Mouse (Mus musculus) erythroblast, adult 5-6 weeks (primary cell): ENCODE data around the gene Pik3cb. TPM values are rescaled to one million over a fixed set of nuclear protein-coding genes. Genes with fewer than 3 reads are reported as not detected.

Experiments used
- ATAC-seq: replicated peaks from 2 replicates; pipeline ENCODE4 v1.8.0; 2016; ENCODE audit warnings: moderate number of reproducible peaks, mild to moderate bottlenecking, moderate TSS enrichment, inconsistent platforms; ENCODE audit not compliant: poor library complexity, low FRiP score, severe bottlenecking
- total RNA-seq, 2 experiments: library from RNA; stranded (forward) in 1 of 2; stranded (reverse) in 1 of 2; fragments of 150-400 nt in 1 of 2; fragments of 200-764, 138-1000 nt in 1 of 2; gene quantifications; 2 replicates each; pipeline versions ENCODE4 v1.2.3 to v1.2.4; 2015 to 2017; ENCODE audit warnings: low replicate concordance in 2 of 2

The Pik3cb gene
- total RNA-seq, 2 experiments from 2014 or later, result 4.9 to 7.5 TPM

GRCm38 (mm10) chr9:99021166-99021565 is 119.3 kb downstream of the Pik3cb start:
- ATAC-seq, result no peak

GRCm38 (mm10) chr9:99017679-99018078 is 122.7 kb downstream of the Pik3cb start:
- ATAC-seq, result no peak

GRCm38 (mm10) chr9:99016759-99017158 is 123.7 kb downstream of the Pik3cb start:
- ATAC-seq, result no peak

- ATAC-seq, result no peak
Observed at GRCm38 (mm10) chr9:99016301-99016700, 124.1 kb downstream of the Pik3cb start.

- ATAC-seq, result no peak
Observed at GRCm38 (mm10) chr9:99009898-99010199, 130.6 kb downstream of the Pik3cb start.

GRCm38 (mm10) chr9:99009069-99009897 is 131.1 kb downstream of the Pik3cb start:
- no peak for ATAC-seq

- no peak for ATAC-seq
Observed at GRCm38 (mm10) chr9:99001326-99001725, 139.1 kb downstream of the Pik3cb start.

GRCm38 (mm10) chr9:98999881-99000339 is 140.5 kb downstream of the Pik3cb start:
- ATAC-seq, result no peak

GRCm38 (mm10) chr9:98994103-98994502 is 146.3 kb downstream of the Pik3cb start:
- no peak for ATAC-seq

GRCm38 (mm10) chr9:98987131-98987530 is 153.3 kb downstream of the Pik3cb start:
- ATAC-seq, result no peak

Other genes with a start within 250 kb of the Pik3cb start
- not detected in 2 replicates for gene 7420426K07Rik, start 237.5 kb downstream of the Pik3cb start, total RNA-seq (2015; ENCODE audit: low replicate concordance)
- not detected in 2 replicates for gene 7420426K07Rik, start 237.5 kb downstream of the Pik3cb start, total RNA-seq (2017; ENCODE audit: low replicate concordance)
- gene Foxl2, start 185.3 kb downstream of the Pik3cb start, total RNA-seq (2015; ENCODE audit: low replicate concordance), result not detected in 2 replicates
- not detected in 2 replicates for gene Foxl2, start 185.3 kb downstream of the Pik3cb start, total RNA-seq (2017; ENCODE audit: low replicate concordance)
- 2.9 and 6.5 TPM in 2 replicates for gene Faim, start 154.2 kb downstream of the Pik3cb start, total RNA-seq (2015; ENCODE audit: low replicate concordance)
- 13.3 and 25.0 TPM in 2 replicates for gene Faim, start 154.2 kb downstream of the Pik3cb start, total RNA-seq (2017; ENCODE audit: low replicate concordance)
- gene Gm1123, start 104.9 kb downstream of the Pik3cb start, total RNA-seq (2015; ENCODE audit: low replicate concordance), result not detected in 2 replicates
- gene Gm1123, start 104.9 kb downstream of the Pik3cb start, total RNA-seq (2017; ENCODE audit: low replicate concordance), result not detected in 2 replicates
- not detected in 2 replicates for gene Faiml, start 96.6 kb upstream of the Pik3cb start, total RNA-seq (2015; ENCODE audit: low replicate concordance)
- gene Faiml, start 96.6 kb upstream of the Pik3cb start, total RNA-seq (2017; ENCODE audit: low replicate concordance), result not detected in 2 replicates
- 36.4 and 37.3 TPM in 2 replicates for gene Cep70, start 102.7 kb upstream of the Pik3cb start, total RNA-seq (2015; ENCODE audit: low replicate concordance)
- gene Cep70, start 102.7 kb upstream of the Pik3cb start, total RNA-seq (2017; ENCODE audit: low replicate concordance), result 27.1 and 57.4 TPM in 2 replicates
- gene Esyt3, start 217.9 kb upstream of the Pik3cb start, total RNA-seq (2015; ENCODE audit: low replicate concordance), result not detected in 2 replicates
- not detected in 2 replicates for gene Esyt3, start 217.9 kb upstream of the Pik3cb start, total RNA-seq (2017; ENCODE audit: low replicate concordance)